Mouse (Mus musculus): Measurements from ENCODE around the gene Psd4. TPM values are rescaled to one million over a fixed set of nuclear protein-coding genes. Genes with fewer than 3 reads are reported as not detected.

Psd4 gene
- polyA plus RNA-seq, 1 experiment: 1.2 TPM

- Histone ChIP-seq H3K27ac (replicated peaks; ENCODE audit: low read depth, low read length) (no peak overlapping the region), H3K4me1 (ENCODE audit: control insufficient read depth, insufficient read depth, insufficient read length, low read length) (no peaks in the 10 kb centered on the region), H3K4me3 (ENCODE audit: insufficient read depth, low read depth, low read length) (no peak overlapping the region)
These were observed 75.9 kb downstream of the Psd4 start for GRCm38 (mm10) chr2:24443256-24443790.

- Histone ChIP-seq H3K4me3 (ENCODE audit: insufficient read depth, low read depth, low read length) (no peak overlapping the region), H3K27ac (replicated peaks; ENCODE audit: low read depth, low read length) (no peak overlapping the region), H3K4me1 (ENCODE audit: control insufficient read depth, insufficient read depth, insufficient read length, low read length) (no peaks in the 10 kb centered on the region)
These were observed 81.7 kb downstream of the Psd4 start for GRCm38 (mm10) chr2:24449111-24449510.

- Histone ChIP-seq H3K27ac (replicated peaks; ENCODE audit: low read depth, low read length) (no peak overlapping the region), H3K4me3 (ENCODE audit: insufficient read depth, low read depth, low read length) (no peak overlapping the region), H3K4me1 (ENCODE audit: control insufficient read depth, insufficient read depth, insufficient read length, low read length) (peaks cover 3% of the 10 kb centered on the region; the same call in 1 of the 2 replicates)
These were observed 85.8 kb downstream of the Psd4 start for GRCm38 (mm10) chr2:24453206-24453605.

- peaks cover 3% of the 10 kb centered on the region; the same call in 1 of the 2 replicates for H3K4me1 ChIP-seq (ENCODE audit: control insufficient read depth, insufficient read depth, insufficient read length, low read length)
- H3K27ac ChIP-seq (replicated peaks; ENCODE audit: low read depth, low read length): no peak overlapping the region
- no peak overlapping the region for H3K4me3 ChIP-seq (ENCODE audit: insufficient read depth, low read depth, low read length)
These were observed 87.1 kb downstream of the Psd4 start for GRCm38 (mm10) chr2:24454429-24455011.

GRCm38 (mm10) chr2:24455057-24455855 lies 87.9 kb downstream of the Psd4 start:
- Histone ChIP-seq H3K27ac (replicated peaks; ENCODE audit: low read depth, low read length) (no peak overlapping the region), H3K4me3 (ENCODE audit: insufficient read depth, low read depth, low read length) (no peak overlapping the region), H3K4me1 (ENCODE audit: control insufficient read depth, insufficient read depth, insufficient read length, low read length) (peaks cover 3% of the 10 kb centered on the region; the same call in 1 of the 2 replicates)

- H3K4me1 ChIP-seq (ENCODE audit: control insufficient read depth, insufficient read depth, insufficient read length, low read length): peaks cover 3% of the 10 kb centered on the region; the same call in 1 of the 2 replicates
- H3K4me3 ChIP-seq (ENCODE audit: insufficient read depth, low read depth, low read length): no peak overlapping the region
- H3K27ac ChIP-seq (replicated peaks; ENCODE audit: low read depth, low read length): no peak overlapping the region
These were observed 89.5 kb downstream of the Psd4 start for GRCm38 (mm10) chr2:24456841-24457240.

- Histone ChIP-seq H3K4me1 (ENCODE audit: control insufficient read depth, insufficient read depth, insufficient read length, low read length) (no peaks in the 10 kb centered on the region), H3K27ac (replicated peaks; ENCODE audit: low read depth, low read length) (no peak overlapping the region), H3K4me3 (ENCODE audit: insufficient read depth, low read depth, low read length) (no peak overlapping the region)
These were observed 92.9 kb downstream of the Psd4 start for GRCm38 (mm10) chr2:24460112-24460807.

- no peak overlapping the region for H3K27ac ChIP-seq (replicated peaks; ENCODE audit: low read depth, low read length)
- no peaks in the 10 kb centered on the region for H3K4me1 ChIP-seq (ENCODE audit: control insufficient read depth, insufficient read depth, insufficient read length, low read length)
- H3K4me3 ChIP-seq (ENCODE audit: insufficient read depth, low read depth, low read length): no peak overlapping the region
These were observed 93.4 kb downstream of the Psd4 start for GRCm38 (mm10) chr2:24460808-24461127.

Other genes starting within 250 kb of the Psd4 start
- not detected in 2 replicates for gene Il1f8, start 214.4 kb upstream of the Psd4 start, polyA plus RNA-seq (2012; ENCODE audit: insufficient read depth, insufficient read length, missing spikeins)
- not detected in 2 replicates for gene Il1f9, start 181.1 kb upstream of the Psd4 start, polyA plus RNA-seq (2012; ENCODE audit: insufficient read depth, insufficient read length, missing spikeins)
- not detected in 2 replicates for gene Il1f6, start 152.2 kb upstream of the Psd4 start, polyA plus RNA-seq (2012; ENCODE audit: insufficient read depth, insufficient read length, missing spikeins)
- not detected in 2 replicates for gene Il1f5, start 90.6 kb upstream of the Psd4 start, polyA plus RNA-seq (2012; ENCODE audit: insufficient read depth, insufficient read length, missing spikeins)
- not detected in 2 replicates for gene Il1f10, start 76.4 kb upstream of the Psd4 start, polyA plus RNA-seq (2012; ENCODE audit: insufficient read depth, insufficient read length, missing spikeins)
- gene Il1rn, start 30.7 kb upstream of the Psd4 start, polyA plus RNA-seq (2012; ENCODE audit: insufficient read depth, insufficient read length, missing spikeins): 1.1 and 2.0 TPM in 2 replicates
- not detected in 2 replicates for gene Pax8, start 108.0 kb downstream of the Psd4 start, polyA plus RNA-seq (2012; ENCODE audit: insufficient read depth, insufficient read length, missing spikeins)